Mouse (Mus musculus): Measurements from ENCODE around the gene Naga.

Naga gene

GRCm38 (mm10) chr15:82337875-82338274, 850 bp downstream of the Naga start:
- DNase-seq (ENCODE audit: low spot score) = no peak

GRCm38 (mm10) chr15:82336629-82337028, 2.1 kb downstream of the Naga start:
- DNase-seq (ENCODE audit: low spot score) = no peak

- no peak for DNase-seq (ENCODE audit: low spot score)
Measured at GRCm38 (mm10) chr15:82335194-82335593, 3.5 kb downstream of the Naga start.

GRCm38 (mm10) chr15:82325382-82325781, 13.3 kb downstream of the Naga start:
- DNase-seq (ENCODE audit: low spot score) = no peak

- DNase-seq (ENCODE audit: low spot score) = no peak
Measured at GRCm38 (mm10) chr15:82322195-82322594, 16.5 kb downstream of the Naga start.

- DNase-seq (ENCODE audit: low spot score) = no peak
Measured at GRCm38 (mm10) chr15:82319613-82320012, 19.1 kb downstream of the Naga start.

- DNase-seq (ENCODE audit: low spot score) = no peak
Measured at GRCm38 (mm10) chr15:82317839-82318238, 20.9 kb downstream of the Naga start.

- no peak for DNase-seq (ENCODE audit: low spot score)
Measured at GRCm38 (mm10) chr15:82308416-82308815, 30.3 kb downstream of the Naga start.

- no peak for DNase-seq (ENCODE audit: low spot score)
Measured at GRCm38 (mm10) chr15:82307107-82307506, 31.6 kb downstream of the Naga start.

GRCm38 (mm10) chr15:82298764-82299561, 39.8 kb downstream of the Naga start, which contains the start of gene Wbp2nl:
Wbp2nl (plus strand) TSS chr15:82298954.
- DNase-seq (ENCODE audit: low spot score) = no peak

GRCm38 (mm10) chr15:82294059-82294458, 44.7 kb downstream of the Naga start:
- DNase-seq (ENCODE audit: low spot score) = no peak

- DNase-seq (ENCODE audit: low spot score) = no peak
Measured at GRCm38 (mm10) chr15:82293271-82293711, 45.4 kb downstream of the Naga start.

GRCm38 (mm10) chr15:82292851-82293250, 45.9 kb downstream of the Naga start:
- no peak for DNase-seq (ENCODE audit: low spot score)

GRCm38 (mm10) chr15:82290252-82290651, 48.5 kb downstream of the Naga start:
- no peak for DNase-seq (ENCODE audit: low spot score)

GRCm38 (mm10) chr15:82286157-82286556, 52.6 kb downstream of the Naga start:
- DNase-seq (ENCODE audit: low spot score) = no peak

- DNase-seq (ENCODE audit: low spot score) = no peak
Measured at GRCm38 (mm10) chr15:82280638-82281037, 58.1 kb downstream of the Naga start.

Measured in ovary, postnatal 14 days (tissue).